Mouse (Mus musculus): ENCODE measurements around the gene Zfp408.

Zfp408 gene

GRCm38 (mm10) chr2:91649553-91650359, at the start of gene Zfp408, which contains the start of gene Arhgap1:
Zfp408 (minus strand) TSS chr2:91649791.
Arhgap1 (plus strand) TSS chr2:91649860.
- peak; percentile 97 for DNase-seq (ENCODE audit: low read depth, low spot score)

GRCm38 (mm10) chr2:91699225-91699624, 49.6 kb upstream of the Zfp408 start:
- DNase-seq (ENCODE audit: low read depth, low spot score), result no peak

- no peak for DNase-seq (ENCODE audit: low read depth, low spot score)
Measured at GRCm38 (mm10) chr2:91696225-91696590, 46.6 kb upstream of the Zfp408 start.

GRCm38 (mm10) chr2:91695436-91696224, 46.0 kb upstream of the Zfp408 start:
- DNase-seq (ENCODE audit: low read depth, low spot score), result no peak

- DNase-seq (ENCODE audit: low read depth, low spot score), result no peak
Measured at GRCm38 (mm10) chr2:91689452-91689851, 39.9 kb upstream of the Zfp408 start.

GRCm38 (mm10) chr2:91683919-91684318, 34.3 kb upstream of the Zfp408 start:
- no peak for DNase-seq (ENCODE audit: low read depth, low spot score)

GRCm38 (mm10) chr2:91682850-91683249, 33.3 kb upstream of the Zfp408 start:
- DNase-seq (ENCODE audit: low read depth, low spot score), result peak; percentile 43

GRCm38 (mm10) chr2:91676961-91677360, 27.4 kb upstream of the Zfp408 start:
- no peak for DNase-seq (ENCODE audit: low read depth, low spot score)

GRCm38 (mm10) chr2:91676420-91676819, 26.8 kb upstream of the Zfp408 start:
- no peak for DNase-seq (ENCODE audit: low read depth, low spot score)

GRCm38 (mm10) chr2:91674895-91675294, 25.3 kb upstream of the Zfp408 start:
- DNase-seq (ENCODE audit: low read depth, low spot score), result no peak

GRCm38 (mm10) chr2:91673587-91673986, 24.0 kb upstream of the Zfp408 start:
- no peak for DNase-seq (ENCODE audit: low read depth, low spot score)

- no peak for DNase-seq (ENCODE audit: low read depth, low spot score)
Measured at GRCm38 (mm10) chr2:91670038-91670437, 20.4 kb upstream of the Zfp408 start.

- no peak for DNase-seq (ENCODE audit: low read depth, low spot score)
Measured at GRCm38 (mm10) chr2:91669326-91669725, 19.7 kb upstream of the Zfp408 start.

GRCm38 (mm10) chr2:91667747-91668146, 18.2 kb upstream of the Zfp408 start:
- DNase-seq (ENCODE audit: low read depth, low spot score), result no peak

GRCm38 (mm10) chr2:91666386-91666910, 16.9 kb upstream of the Zfp408 start:
- no peak for DNase-seq (ENCODE audit: low read depth, low spot score)

- no peak for DNase-seq (ENCODE audit: low read depth, low spot score)
Measured at GRCm38 (mm10) chr2:91664780-91665179, 15.2 kb upstream of the Zfp408 start.

GRCm38 (mm10) chr2:91660981-91661380, 11.4 kb upstream of the Zfp408 start:
- no peak for DNase-seq (ENCODE audit: low read depth, low spot score)

- no peak for DNase-seq (ENCODE audit: low read depth, low spot score)
Measured at GRCm38 (mm10) chr2:91659657-91660056, 10.1 kb upstream of the Zfp408 start.

- no peak for DNase-seq (ENCODE audit: low read depth, low spot score)
Measured at GRCm38 (mm10) chr2:91656774-91657173, 7.2 kb upstream of the Zfp408 start.

- DNase-seq (ENCODE audit: low read depth, low spot score), result no peak
Measured at GRCm38 (mm10) chr2:91655827-91656226, 6.2 kb upstream of the Zfp408 start.

- no peak for DNase-seq (ENCODE audit: low read depth, low spot score)
Measured at GRCm38 (mm10) chr2:91655388-91655787, 5.8 kb upstream of the Zfp408 start.

GRCm38 (mm10) chr2:91652863-91653262, 3.3 kb upstream of the Zfp408 start:
- no peak for DNase-seq (ENCODE audit: low read depth, low spot score)
